Mouse (Mus musculus) lung, embryonic 16.5 days (tissue): Measurements from ENCODE around the gene Gzmb. TPM values are rescaled to one million over a fixed set of nuclear protein-coding genes. Genes with fewer than 3 reads are reported as not detected.

Experiments used
- ATAC-seq: fragments of 200-750 bp; cut with Nextera tagmentation; 2 replicates; pipeline ENCODE4 v1.8.0; 2017; ENCODE audit warnings: low read depth, mild to moderate bottlenecking, moderate library complexity
- H3K27ac ChIP-seq: fragments of 300-500 bp; sonication (generic); 2 replicates; pipeline ENCODE4 v1.5.1; 2014; ENCODE audit warnings: mild to moderate bottlenecking, control low read depth, low read length
- H3K27me3 ChIP-seq: fragments of 300-500 bp; sonication (generic); 2 replicates; pipeline ENCODE4 v1.6.1; 2014; ENCODE audit warnings: low read depth, low read length, mixed read lengths; ENCODE audit not compliant: control insufficient read depth, insufficient read depth
- H3K36me3 ChIP-seq: fragments of 300-500 bp; sonication (generic); 2 replicates; pipeline ENCODE4 v1.6.1; 2014; ENCODE audit warnings: low read length; ENCODE audit not compliant: control insufficient read depth, insufficient read depth
- H3K4me1 ChIP-seq: fragments of 300-500 bp; sonication (generic); replicated peaks from 2 replicates; pipeline ENCODE4 v1.6.1; 2014; ENCODE audit warnings: low read length, mixed read lengths; ENCODE audit not compliant: control insufficient read depth, insufficient read depth
- H3K4me2 ChIP-seq: fragments of 300-500 bp; sonication (generic); 2 replicates; pipeline ENCODE4 v1.6.1; 2014; ENCODE audit warnings: low read depth, low read length, control low read depth
- H3K4me3 ChIP-seq: fragments of 300-500 bp; sonication (generic); 2 replicates; pipeline ENCODE4 v1.5.1; 2014; ENCODE audit warnings: mild to moderate bottlenecking, low read length, control low read depth
- H3K9ac ChIP-seq: fragments of 300-500 bp; sonication (generic); 2 replicates; pipeline ENCODE4 v1.6.1; 2014; ENCODE audit warnings: low read length, control low read depth
- H3K9me3 ChIP-seq: fragments of 300-500 bp; sonication (generic); 2 replicates; pipeline ENCODE4 v1.6.1; 2016; ENCODE audit warnings: low read length; ENCODE audit not compliant: control insufficient read depth
- WGBS: fragments of 180-500 bp; shearing (Covaris S2); extraction: QIAGEN DNeasy Blood & Tissue Kit; methylation state at CpG from one replicate; pipeline ENCODE4 v1.1.7; 2014; 5-methylcytosine and 5-hydroxymethylcytosine counted together
- polyA plus RNA-seq: library from polyadenylated mRNA; unstranded; fragments of >200 nt; fragmentation: Nextera tagmentation; extraction: Ambion mirVana; gene quantifications from 2 replicates; pipeline ENCODE4 v1.2.1, GENCODE M21; 2015

The Gzmb gene
- polyA plus RNA-seq, 1 experiment from 2014 or later = 2.0 TPM

DNA sequence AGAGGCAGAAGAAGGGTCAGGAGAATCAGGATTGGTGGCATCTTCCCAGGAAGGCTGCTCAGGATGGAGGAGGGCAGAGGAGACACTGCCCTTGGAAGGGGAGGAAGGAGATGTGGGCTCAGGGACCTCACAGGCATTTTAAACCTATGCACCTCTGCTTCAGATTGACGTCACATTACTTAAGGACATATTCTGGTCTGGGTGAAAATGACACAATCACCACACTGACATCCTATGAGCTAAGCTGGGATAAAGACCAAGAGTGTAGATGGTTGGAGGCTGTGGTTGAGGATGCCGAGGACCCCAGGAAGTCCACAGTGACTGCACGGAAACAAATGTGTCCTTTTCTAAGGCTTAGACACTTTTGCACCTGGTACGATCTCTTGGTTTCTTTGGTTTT, 50.7 kb downstream of the Gzmb start, which contains the start of gene Gzmf:
Gzmf (minus strand) TSS at position 101 of the 400 bp plus-strand sequence.
- Histone ChIP-seq H3K27me3 (no peaks in the 10 kb centered on the region), H3K4me2 (no peak within 1 kb of the TSS), H3K4me3 (no peak within 1 kb of the TSS), H3K4me1 (no peaks in the 10 kb centered on the region), H3K9ac (no peak within 1 kb of the TSS), H3K9me3 (no peaks in the 10 kb centered on the region), H3K36me3 (no peaks in the 10 kb centered on the region), H3K27ac (no peak within 1 kb of the TSS)
- WGBS = 78% methylated on average over 4 of the region's 4 CpGs
- ATAC-seq = no peak

Other genes starting within 250 kb of the Gzmb start
- not detected in 2 replicates for gene Mcpt1, start 244.3 kb downstream of the Gzmb start, polyA plus RNA-seq
- not detected in 2 replicates for gene Mcpt9, start 231.8 kb downstream of the Gzmb start, polyA plus RNA-seq
- 0.20 TPM in 1 of 2 replicates, not detected in the other for gene Mcpt2, start 220.2 kb downstream of the Gzmb start, polyA plus RNA-seq
- gene Mcpt4, start 199.9 kb downstream of the Gzmb start, polyA plus RNA-seq = 0.23 and 0.83 TPM in 2 replicates
- gene Mcpt8, start 177.0 kb downstream of the Gzmb start, polyA plus RNA-seq = 0.79 and 1.0 TPM in 2 replicates
- 0.35 TPM in 1 of 2 replicates, not detected in the other for gene Ctsg, start 159.7 kb downstream of the Gzmb start, polyA plus RNA-seq
- gene Gzme, start 141.6 kb downstream of the Gzmb start, polyA plus RNA-seq = not detected in 2 replicates
- gene Gzmd, start 129.7 kb downstream of the Gzmb start, polyA plus RNA-seq = not detected in 2 replicates
- gene Gzmg, start 102.7 kb downstream of the Gzmb start, polyA plus RNA-seq = not detected in 2 replicates
- gene Gzmn, start 87.7 kb downstream of the Gzmb start, polyA plus RNA-seq = not detected in 2 replicates
- not detected in 2 replicates for gene Gzmf, start 50.8 kb downstream of the Gzmb start, polyA plus RNA-seq
- gene Gzmc, start 27.6 kb downstream of the Gzmb start, polyA plus RNA-seq = not detected in 2 replicates
- 2.2 and 2.6 TPM in 2 replicates for gene Atp12a, start 102.8 kb upstream of the Gzmb start, polyA plus RNA-seq
- gene Rnf17, start 140.3 kb upstream of the Gzmb start, polyA plus RNA-seq = 1.1 and 1.4 TPM in 2 replicates